Mouse (Mus musculus) hindbrain, postnatal 0 days (tissue): ENCODE data around the gene Rab26. TPM values are rescaled to one million over a fixed set of nuclear protein-coding genes. Genes with fewer than 3 reads are reported as not detected.

Source experiments
- ATAC-seq: fragments of 200-750 bp; cut with Nextera tagmentation; 2 replicates; pipeline ENCODE4 v1.8.0; 2017; ENCODE audit warnings: mild to moderate bottlenecking, moderate TSS enrichment, moderate library complexity
- DNase-seq: peaks from one replicate; pipeline ENCODE4 v3.0.0-alpha.2; 2015; ENCODE audit warnings: low spot score
- H3K27ac ChIP-seq: fragments of 300-500 bp; sonication (generic); 2 replicates; pipeline ENCODE4 v1.5.1; 2014; ENCODE audit warnings: mild to moderate bottlenecking
- H3K27me3 ChIP-seq: fragments of 300-500 bp; sonication (generic); 2 replicates; pipeline ENCODE4 v1.6.1; 2014; ENCODE audit warnings: low read length, mixed read lengths; ENCODE audit not compliant: insufficient read depth
- H3K36me3 ChIP-seq: fragments of 300-500 bp; sonication (generic); 2 replicates; pipeline ENCODE4 v1.6.1; 2014; ENCODE audit warnings: low read length, mixed read lengths; ENCODE audit not compliant: insufficient read depth
- H3K4me1 ChIP-seq: fragments of 300-500 bp; sonication (generic); 2 replicates; pipeline ENCODE4 v1.6.1; 2014; ENCODE audit warnings: antibody characterized with exemption, low read length, mixed read lengths; ENCODE audit not compliant: insufficient read depth
- H3K4me2 ChIP-seq: fragments of 300-500 bp; sonication (generic); 2 replicates; pipeline ENCODE4 v1.6.1; 2014; ENCODE audit warnings: low read depth, mild to moderate bottlenecking, low read length, moderate library complexity, mixed read lengths
- H3K4me3 ChIP-seq: fragments of 300-500 bp; sonication (generic); 2 replicates; pipeline ENCODE4 v1.5.1; 2014; ENCODE audit warnings: low read length
- H3K9ac ChIP-seq: fragments of 300-500 bp; sonication (generic); replicated peaks from 2 replicates; pipeline ENCODE4 v1.6.1; 2014; ENCODE audit warnings: mild to moderate bottlenecking, low read length, moderate library complexity, mixed read lengths
- H3K9me3 ChIP-seq: fragments of 300-500 bp; sonication (generic); 2 replicates; pipeline ENCODE4 v1.6.1; 2016; ENCODE audit warnings: low read length, mixed read lengths
- CTCF ChIP-seq: IDR thresholded peaks from 2 replicates; pipeline ENCODE4 v1.5.1; 2016; ENCODE audit warnings: antibody characterized with exemption, control low read depth, low read depth
- WGBS: fragments of 180-500 bp; shearing (Covaris S2); extraction: QIAGEN DNeasy Blood & Tissue Kit; methylation state at CpG from one replicate; pipeline ENCODE4 v1.1.7; 2014; 5-methylcytosine and 5-hydroxymethylcytosine counted together
- polyA plus RNA-seq: library from polyadenylated mRNA; unstranded; fragments of >200 nt; fragmentation: Nextera tagmentation; extraction: Ambion mirVana; gene quantifications from 2 replicates; pipeline ENCODE4 v1.2.1, GENCODE M21; 2015
- total RNA-seq: library from RNA; depleted of rRNA; stranded (reverse); fragments of >200 nt; gene quantifications from 2 replicates; pipeline ENCODE4 v1.2.3, GENCODE M21; 2014

The Rab26 gene
- total and polyA plus RNA-seq, 2 experiments from 2014 or later: 4.0 to 10.6 TPM

DNA sequence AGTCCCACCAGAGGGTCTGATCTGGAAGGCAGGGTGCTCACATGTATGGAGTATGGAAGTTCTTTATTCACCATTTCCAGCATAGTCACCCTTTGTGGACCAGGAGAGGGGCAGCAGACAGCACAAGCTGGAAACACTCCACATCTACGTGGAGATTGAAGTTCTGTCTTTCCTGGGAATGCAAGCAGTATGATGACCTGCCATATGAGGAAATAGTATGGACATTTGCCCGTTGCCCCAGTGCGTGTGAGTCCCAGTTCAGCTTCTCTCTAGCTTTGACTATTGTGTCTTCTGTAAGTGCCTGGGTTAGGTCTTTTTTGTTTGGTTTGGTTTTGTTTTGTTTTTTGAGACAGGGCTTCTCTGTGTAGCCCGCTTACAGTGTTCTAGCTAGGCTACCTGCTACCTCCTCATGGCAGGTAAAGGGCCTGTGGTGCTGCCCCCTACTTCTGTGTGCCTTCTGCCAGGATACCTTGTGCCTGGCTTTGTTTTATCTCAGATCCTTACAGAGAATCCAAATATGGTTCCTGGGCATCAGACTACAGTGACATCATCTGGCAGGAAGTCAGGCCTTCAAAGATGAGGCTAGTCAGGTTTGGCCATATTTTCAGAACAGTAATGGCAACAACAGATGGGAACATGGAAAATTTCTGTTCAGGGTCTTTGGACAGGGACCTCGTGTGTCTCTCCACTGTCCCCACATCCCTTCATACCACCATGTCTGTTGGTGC is 26.5 kb upstream of the Rab26 start:
- WGBS: 89% methylated on average over 5 of the region's 5 CpGs
- no peak for ATAC-seq
- Histone ChIP-seq H3K4me1 (peaks cover 19% of the 10 kb centered on the region; the same call in 1 of the 2 replicates), H3K4me2 (no peak overlapping the region), H3K27ac (peak overlapping the region; percentile 36; the same call in 1 of the 2 replicates), H3K4me3 (no peak overlapping the region), H3K9me3 (no peaks in the 10 kb centered on the region), H3K27me3 (no peaks in the 10 kb centered on the region), H3K9ac (no peak overlapping the region), H3K36me3 (no peaks in the 10 kb centered on the region)
- DNase-seq: no peak
- no peak for TF ChIP-seq CTCF

DNA sequence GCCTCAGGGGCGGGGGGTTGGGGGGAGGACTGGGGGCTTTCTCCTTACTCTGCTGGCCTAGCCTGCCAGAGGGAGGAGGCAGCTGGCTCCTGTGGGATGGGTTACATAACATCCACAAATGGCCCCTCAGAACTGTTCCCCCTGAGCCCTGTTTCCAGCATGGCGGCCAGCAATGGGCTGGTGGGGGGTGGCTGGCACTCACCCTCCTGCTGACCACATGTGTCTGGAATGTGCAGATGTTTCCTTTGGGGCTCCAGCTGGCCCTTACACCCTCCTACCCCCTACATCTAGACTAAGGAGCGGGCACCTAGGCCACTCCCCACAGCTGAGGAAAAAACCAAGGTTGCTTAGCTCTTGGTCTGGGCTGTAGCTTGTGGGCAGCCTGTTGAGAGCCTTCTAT is 25.1 kb upstream of the Rab26 start:
- 33% methylated on average over 3 of the region's 3 CpGs for WGBS
- DNase-seq (no peak), ATAC-seq (peak; percentile 14; the same call in 1 of the 2 replicates)

DNA sequence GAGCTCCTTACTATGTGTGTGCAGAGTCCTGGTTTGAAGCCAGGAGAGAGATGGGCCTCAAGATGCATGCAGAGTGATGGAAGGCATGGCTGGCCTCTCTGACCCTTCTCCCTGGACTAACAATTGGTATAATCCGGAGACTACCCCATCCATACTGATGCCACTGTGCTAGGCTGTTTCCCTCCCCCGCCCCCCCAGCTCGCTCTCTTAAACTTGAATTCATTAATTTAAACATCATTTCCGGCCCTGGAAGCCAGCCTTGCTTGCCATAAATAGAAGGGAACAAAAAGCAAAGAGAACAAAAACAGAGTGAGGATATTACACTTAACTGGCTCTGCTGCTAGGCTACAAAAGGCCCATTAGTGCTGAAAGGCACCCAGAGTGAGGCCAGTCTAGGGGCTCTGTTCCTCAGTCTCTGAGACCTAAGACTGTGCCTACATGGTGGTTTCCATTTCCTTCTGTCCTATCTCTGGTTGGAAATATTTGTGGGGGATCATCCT is 24.6 kb upstream of the Rab26 start:
- Histone ChIP-seq H3K4me1 (peaks cover 19% of the 10 kb centered on the region; the same call in 1 of the 2 replicates), H3K9me3 (no peaks in the 10 kb centered on the region), H3K27ac (peak overlapping the region; percentile 79), H3K9ac (no peak overlapping the region), H3K27me3 (no peaks in the 10 kb centered on the region), H3K36me3 (no peaks in the 10 kb centered on the region), H3K4me3 (no peak overlapping the region), H3K4me2 (0 out of 2 replicates have a peak overlapping the region, but pooled peaks have one; percentile 7)
- peak; percentile 77 for ATAC-seq
- no peak for TF ChIP-seq CTCF
- peak; percentile 54 for DNase-seq
- 5% methylated on average over 4 of the region's 4 CpGs for WGBS

More for the DNA sequence above, 25.1 kb upstream of the Rab26 start:
- H3K27ac ChIP-seq: peak overlapping the region; percentile 79
- 0 out of 2 replicates have a peak overlapping the region, but pooled peaks have one; percentile 7 for H3K4me2 ChIP-seq
- H3K27me3 ChIP-seq: no peaks in the 10 kb centered on the region
- no peaks in the 10 kb centered on the region for H3K36me3 ChIP-seq
- no peak overlapping the region for H3K4me3 ChIP-seq
- peaks cover 19% of the 10 kb centered on the region; the same call in 1 of the 2 replicates for H3K4me1 ChIP-seq
- no peaks in the 10 kb centered on the region for H3K9me3 ChIP-seq
- no peak for TF ChIP-seq CTCF
- H3K9ac ChIP-seq: no peak overlapping the region

DNA sequence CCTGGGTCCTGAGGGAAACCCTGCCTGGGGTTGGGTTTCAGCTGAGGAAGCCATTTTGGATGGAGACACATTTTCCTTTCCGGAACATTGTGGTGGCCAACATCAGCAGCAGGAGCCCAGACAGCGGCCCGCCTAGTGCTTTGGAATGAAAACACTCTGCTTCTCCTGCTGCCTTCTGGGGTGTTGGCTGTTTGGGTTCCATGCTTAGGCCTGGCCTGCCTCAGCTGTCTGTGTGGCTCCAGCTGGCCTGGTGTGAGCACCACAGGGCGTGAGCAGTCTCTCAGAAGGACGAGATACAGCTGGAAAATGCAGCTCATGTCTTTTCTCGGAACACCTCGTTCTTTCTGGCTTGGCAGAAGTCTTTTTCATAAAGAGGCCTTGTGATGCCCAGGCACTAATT is 23.1 kb upstream of the Rab26 start:
- TF ChIP-seq CTCF: no peak
- no peak for ATAC-seq
- peaks cover 27% of the 10 kb centered on the region for H3K4me1 ChIP-seq

DNA sequence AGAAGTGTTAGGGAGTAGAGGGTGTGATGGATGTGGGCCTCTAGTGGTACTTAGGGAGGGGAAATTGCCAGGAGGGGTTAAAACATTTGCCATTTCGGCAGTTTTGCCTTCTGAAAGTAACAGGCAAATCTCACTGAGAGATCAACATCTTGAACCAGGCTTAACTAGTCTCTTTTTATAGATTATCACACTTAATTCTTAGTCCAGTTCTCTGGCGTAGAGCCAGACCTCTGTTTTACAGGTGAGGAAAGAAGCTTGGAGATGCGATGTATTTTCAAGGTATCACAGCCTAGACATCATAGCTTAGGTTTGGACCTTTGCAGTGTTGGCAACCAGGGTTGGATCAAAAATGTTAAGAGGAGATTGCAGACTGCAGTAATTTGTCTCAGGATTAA is 17.0 kb upstream of the Rab26 start:
- peak overlapping the region; percentile 85 for H3K4me3 ChIP-seq
- TF ChIP-seq CTCF: no peak
- peaks cover 26% of the 10 kb centered on the region for H3K4me1 ChIP-seq
- H3K9ac ChIP-seq: peak overlapping the region; percentile 96
- DNase-seq (no peak), ATAC-seq (no peak)
- no peaks in the 10 kb centered on the region for H3K36me3 ChIP-seq
- peak overlapping the region; percentile 99 for H3K27ac ChIP-seq
- H3K4me2 ChIP-seq: peak overlapping the region; percentile 90
- H3K27me3 ChIP-seq: no peaks in the 10 kb centered on the region
- WGBS: 40% methylated on average over 3 of the region's 3 CpGs
- no peaks in the 10 kb centered on the region for H3K9me3 ChIP-seq

More for the DNA sequence above, 23.1 kb upstream of the Rab26 start:
- no peak for DNase-seq
- Histone ChIP-seq H3K9ac (no peak overlapping the region), H3K27me3 (no peaks in the 10 kb centered on the region), H3K4me3 (no peak overlapping the region), H3K4me2 (no peak overlapping the region), H3K36me3 (no peaks in the 10 kb centered on the region), H3K9me3 (no peaks in the 10 kb centered on the region), H3K27ac (peak overlapping the region; percentile 79; the same call in 1 of the 2 replicates)
- 82% methylated on average over 7 of the region's 7 CpGs for WGBS

DNA sequence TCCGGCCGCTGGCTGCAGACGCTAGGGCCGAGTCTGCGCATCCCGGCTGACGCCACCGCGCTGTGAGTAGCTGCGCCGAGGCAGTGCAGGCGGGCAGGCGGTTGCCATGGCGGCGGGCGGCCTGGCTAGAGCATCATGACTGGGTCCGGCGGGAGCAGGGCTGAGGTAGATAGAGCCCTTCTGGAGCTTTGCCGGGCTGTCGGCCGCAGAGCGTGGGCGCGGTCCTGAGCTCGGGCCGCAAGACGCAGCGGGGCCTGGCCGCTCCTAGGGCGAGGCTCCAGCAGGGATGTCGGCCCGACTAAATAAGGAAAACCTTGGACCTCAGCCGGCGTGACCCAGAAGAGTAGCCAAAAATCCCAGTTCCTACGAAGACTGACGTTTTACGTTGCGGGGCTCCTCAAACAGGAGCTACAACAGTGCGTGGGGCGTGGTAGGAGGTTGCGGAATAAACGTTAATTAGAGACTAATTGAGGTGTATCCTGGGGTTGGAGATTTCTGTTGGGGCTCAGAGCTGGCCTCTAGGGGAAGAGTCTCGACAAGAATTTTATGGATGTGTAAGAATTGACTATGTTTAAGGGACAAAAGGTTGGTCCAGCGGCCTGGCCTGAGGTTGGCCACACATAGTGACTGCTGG is 16.5 kb upstream of the Rab26 start:
- Histone ChIP-seq H3K27ac (peak overlapping the region; percentile 99), H3K4me2 (peak overlapping the region; percentile 90), H3K4me3 (peak overlapping the region; percentile 85), H3K36me3 (no peaks in the 10 kb centered on the region), H3K4me1 (peaks cover 26% of the 10 kb centered on the region), H3K9me3 (no peaks in the 10 kb centered on the region), H3K27me3 (no peaks in the 10 kb centered on the region), H3K9ac (peak overlapping the region; percentile 96)
- no peak for TF ChIP-seq CTCF
- ATAC-seq: peak; percentile 75
- peak; percentile 88 for DNase-seq
- WGBS: under 1% methylated on average over 44 of the region's 44 CpGs
